Mouse (Mus musculus): ENCODE measurements around the gene Gucd1. TPM values are rescaled to one million over a fixed set of nuclear protein-coding genes. Genes with fewer than 3 reads are reported as not detected.

Gene Gucd1
- polyA plus RNA-seq, 1 experiment, result 48.3 TPM

DNA sequence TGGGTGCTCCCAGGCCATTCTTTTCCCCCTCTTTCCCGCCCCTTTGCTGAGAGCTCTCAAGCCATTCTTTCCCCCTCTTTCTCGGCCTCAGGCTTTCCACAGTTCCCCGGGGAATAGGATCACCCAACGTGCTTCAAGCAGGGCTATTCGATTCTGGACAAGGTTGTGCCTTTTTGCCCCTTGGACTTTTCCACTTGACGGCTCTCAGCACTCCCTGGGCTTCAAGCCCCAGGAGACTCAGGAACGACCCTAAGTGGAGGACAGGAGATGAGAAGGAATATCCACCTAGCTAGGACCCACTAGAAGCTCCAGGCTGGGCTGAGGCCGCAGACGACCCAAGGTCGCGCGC, 1.1 kb downstream of the Gucd1 start:
- Histone ChIP-seq H3K27ac (ENCODE audit: control insufficient read depth, insufficient read depth, low read depth, low read length, poor library complexity) (peak overlapping the region; percentile 98), H3K4me3 (replicated peaks; ENCODE audit: control insufficient read depth, low read depth, low read length) (peak overlapping the region; percentile 80), H3K4me1 (ENCODE audit: control insufficient read depth, insufficient read depth, low read length) (no peaks in the 10 kb centered on the region; the same call in 1 of the 2 replicates)
- TF ChIP-seq CTCF (IDR thresholded peaks at IDR 0.05; ENCODE audit: control insufficient read depth, insufficient read depth, low read length) (no peak), POLR2A (IDR thresholded peaks at IDR 0.05; ENCODE audit: borderline replicate concordance, control insufficient read depth, low read depth, low read length) (no peak)
- 2% methylated on average over 12 of the region's 12 CpGs for WGBS

DNA sequence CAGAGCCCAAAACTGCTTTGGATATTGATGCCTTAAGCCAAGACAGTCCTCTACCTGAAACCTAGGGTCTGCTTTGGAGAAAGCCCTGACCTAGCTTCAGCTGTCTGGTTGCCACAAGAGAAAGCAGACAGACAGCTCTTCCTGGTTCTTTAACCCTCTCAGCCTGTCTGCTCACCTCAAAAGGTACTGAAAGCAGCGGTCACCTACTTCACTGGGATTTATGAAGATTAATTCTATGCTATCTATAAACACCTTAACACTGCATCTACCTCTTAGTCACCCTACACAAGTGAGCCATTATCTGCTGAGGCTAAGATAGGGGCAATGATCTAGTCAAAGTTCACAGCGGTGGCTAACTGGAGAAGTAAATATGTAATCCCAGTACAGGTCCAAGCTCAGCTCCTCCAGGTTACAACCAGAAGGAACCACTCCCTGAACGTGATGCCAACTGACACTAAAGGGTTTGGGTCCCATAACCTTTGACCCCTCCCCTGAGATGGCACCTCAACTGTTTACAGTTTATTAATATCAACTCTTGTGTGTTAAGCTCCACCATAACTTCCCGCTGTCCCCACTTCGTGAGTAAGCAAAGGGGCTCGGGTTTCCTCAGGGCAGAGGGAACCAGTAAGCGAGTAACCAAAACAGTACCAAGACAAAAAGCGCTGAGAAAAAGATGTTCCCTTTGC, 1.6 kb downstream of the Gucd1 start:
- Histone ChIP-seq H3K4me3 (replicated peaks; ENCODE audit: control insufficient read depth, low read depth, low read length) (peak overlapping the region; percentile 80), H3K4me1 (ENCODE audit: control insufficient read depth, insufficient read depth, low read length) (no peaks in the 10 kb centered on the region; the same call in 1 of the 2 replicates), H3K27ac (ENCODE audit: control insufficient read depth, insufficient read depth, low read depth, low read length, poor library complexity) (peak overlapping the region; percentile 98)
- WGBS, result 23% methylated on average over 8 of the region's 8 CpGs
- TF ChIP-seq CTCF (IDR thresholded peaks at IDR 0.05; ENCODE audit: control insufficient read depth, insufficient read depth, low read length), result no peak
- TF ChIP-seq POLR2A (IDR thresholded peaks at IDR 0.05; ENCODE audit: borderline replicate concordance, control insufficient read depth, low read depth, low read length), result no peak

DNA sequence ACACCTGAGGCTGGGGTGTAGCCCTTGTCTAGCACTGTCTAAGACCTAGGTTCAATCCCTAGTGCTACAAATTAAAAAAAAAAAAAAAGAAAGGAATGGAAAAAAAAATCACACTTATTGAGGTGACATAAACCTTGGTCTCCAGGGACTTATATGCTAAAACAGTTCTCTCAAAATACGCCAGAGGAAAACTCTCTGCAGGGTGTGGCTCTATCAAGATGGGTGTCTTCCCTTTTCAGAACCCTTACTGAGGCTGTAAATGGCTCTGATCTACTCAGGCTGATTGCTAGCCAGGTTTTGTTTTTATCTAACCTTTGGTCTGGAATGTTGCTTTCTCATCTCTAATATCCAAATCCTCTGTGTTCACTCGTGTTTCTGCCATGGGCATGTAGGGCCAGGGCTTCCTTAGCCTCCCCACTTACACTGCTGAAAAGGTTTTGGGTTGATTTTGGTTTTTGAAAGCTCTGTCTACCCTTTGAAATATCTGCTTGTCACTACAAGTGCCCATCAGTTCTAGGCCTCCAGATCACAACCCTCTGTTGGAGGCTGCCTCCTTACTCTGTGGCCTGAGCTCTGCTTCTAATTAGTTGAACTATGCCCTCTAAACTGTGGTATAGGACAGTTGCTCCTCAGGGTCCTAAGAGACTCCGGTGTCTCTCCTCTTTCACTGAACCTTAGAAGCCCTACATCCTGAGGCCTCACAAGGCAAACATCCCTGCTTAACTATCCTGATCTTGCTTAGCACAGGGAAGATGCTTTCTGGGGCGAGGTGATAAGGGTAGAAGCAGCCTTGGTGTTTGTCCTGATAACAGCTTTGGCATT, 2.3 kb downstream of the Gucd1 start:
- WGBS, result 65% methylated on average over 4 of the region's 4 CpGs

DNA sequence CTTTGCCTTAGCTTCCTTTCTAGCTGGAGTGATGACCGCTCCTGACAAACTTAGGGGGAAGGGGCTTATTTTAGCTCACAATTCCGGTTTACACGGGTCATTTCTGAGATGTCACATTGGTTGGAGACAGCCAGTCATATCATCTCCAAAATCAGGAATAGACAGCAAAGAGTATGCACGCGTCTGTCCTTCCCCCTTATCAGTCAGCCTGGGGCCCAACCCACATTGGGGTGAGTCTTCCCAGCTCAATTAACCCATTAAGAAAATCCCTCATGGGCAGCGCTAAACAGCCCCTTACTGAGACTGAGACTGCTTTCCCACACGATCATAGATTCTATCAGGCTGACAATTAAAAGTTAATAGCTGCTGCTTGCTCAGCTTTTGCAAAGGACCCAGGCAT, 3.4 kb downstream of the Gucd1 start:
- Histone ChIP-seq H3K27ac (ENCODE audit: control insufficient read depth, insufficient read depth, low read depth, low read length, poor library complexity) (peak overlapping the region; percentile 8; the same call in 1 of the 2 replicates), H3K4me1 (ENCODE audit: control insufficient read depth, insufficient read depth, low read length) (no peaks in the 10 kb centered on the region; the same call in 1 of the 2 replicates), H3K4me3 (replicated peaks; ENCODE audit: control insufficient read depth, low read depth, low read length) (peak overlapping the region; percentile 24)
- no peak for TF ChIP-seq CTCF (IDR thresholded peaks at IDR 0.05; ENCODE audit: control insufficient read depth, insufficient read depth, low read length)
- TF ChIP-seq POLR2A (IDR thresholded peaks at IDR 0.05; ENCODE audit: borderline replicate concordance, control insufficient read depth, low read depth, low read length), result no peak
- 50% methylated on average over 7 of the region's 7 CpGs for WGBS

More for the DNA sequence above, 2.3 kb downstream of the Gucd1 start:
- TF ChIP-seq CTCF (IDR thresholded peaks at IDR 0.05; ENCODE audit: control insufficient read depth, insufficient read depth, low read length), result no peak
- TF ChIP-seq POLR2A (IDR thresholded peaks at IDR 0.05; ENCODE audit: borderline replicate concordance, control insufficient read depth, low read depth, low read length), result no peak
- Histone ChIP-seq H3K4me3 (replicated peaks; ENCODE audit: control insufficient read depth, low read depth, low read length) (peak overlapping the region; percentile 80), H3K27ac (ENCODE audit: control insufficient read depth, insufficient read depth, low read depth, low read length, poor library complexity) (peak overlapping the region; percentile 98), H3K4me1 (ENCODE audit: control insufficient read depth, insufficient read depth, low read length) (no peaks in the 10 kb centered on the region; the same call in 1 of the 2 replicates)

DNA sequence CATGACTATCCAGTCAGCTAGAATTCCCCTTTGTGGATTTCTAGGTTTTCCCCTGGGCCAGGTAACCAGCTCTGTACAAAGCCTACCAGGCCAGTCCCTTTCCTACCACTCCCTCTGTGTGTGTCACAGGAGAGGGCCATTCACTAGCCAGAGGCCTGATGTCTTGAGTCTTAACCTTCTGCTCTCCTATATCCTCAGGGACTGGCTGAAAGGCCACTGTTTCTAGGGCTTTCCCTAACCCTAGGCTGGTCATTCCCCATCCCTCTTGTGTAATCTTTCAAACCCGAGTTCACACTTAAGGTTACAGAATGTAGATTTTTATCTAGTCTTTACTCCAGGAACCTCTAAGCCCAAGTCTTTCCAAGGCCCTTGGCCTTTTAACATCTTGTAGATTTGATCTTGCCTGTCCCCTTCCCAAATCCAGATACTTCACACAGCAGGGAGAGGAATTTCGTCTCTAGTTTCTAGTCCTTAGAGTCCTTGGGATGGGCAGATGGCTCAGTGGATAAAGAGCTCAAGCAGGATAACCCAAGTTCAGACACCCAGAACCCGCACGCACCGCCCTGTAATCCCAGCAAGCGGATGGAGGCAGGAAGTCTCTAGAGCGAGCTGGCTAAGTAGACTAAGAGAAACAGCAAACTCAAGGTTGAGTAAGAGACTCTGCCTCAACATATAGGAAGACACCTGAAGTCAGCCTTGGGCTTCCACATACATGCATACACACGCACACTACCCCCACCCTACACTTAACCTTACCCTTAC, 4.3 kb downstream of the Gucd1 start:
- no peak overlapping the region for H3K4me3 ChIP-seq (replicated peaks; ENCODE audit: control insufficient read depth, low read depth, low read length)
- TF ChIP-seq CTCF (IDR thresholded peaks at IDR 0.05; ENCODE audit: control insufficient read depth, insufficient read depth, low read length) (no peak), POLR2A (IDR thresholded peaks at IDR 0.05; ENCODE audit: borderline replicate concordance, control insufficient read depth, low read depth, low read length) (no peak)
- no peak overlapping the region for H3K27ac ChIP-seq (ENCODE audit: control insufficient read depth, insufficient read depth, low read depth, low read length, poor library complexity)
- H3K4me1 ChIP-seq (ENCODE audit: control insufficient read depth, insufficient read depth, low read length), result no peaks in the 10 kb centered on the region; the same call in 1 of the 2 replicates
- 77% methylated on average over 8 of the region's 8 CpGs for WGBS

DNA sequence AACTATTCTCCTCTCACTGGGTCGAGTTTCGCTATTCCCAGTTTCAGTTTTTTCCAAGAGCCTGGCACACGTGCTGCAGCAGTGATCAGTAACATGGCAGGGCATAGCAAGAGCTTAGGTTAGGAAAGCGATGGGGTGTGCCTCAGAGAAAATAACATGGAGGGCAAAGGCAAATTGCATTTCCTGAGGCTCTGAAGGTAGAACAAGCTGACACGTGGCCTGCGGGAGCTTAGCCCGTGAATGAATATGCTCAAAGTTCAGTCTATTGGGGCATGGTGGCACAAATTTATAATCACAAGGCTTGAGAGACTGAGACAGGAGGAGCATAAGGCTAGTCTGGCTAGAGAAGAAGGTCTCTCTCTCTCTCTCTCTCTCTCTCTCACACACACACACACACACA, 5.0 kb downstream of the Gucd1 start:
- no peak overlapping the region for H3K4me3 ChIP-seq (replicated peaks; ENCODE audit: control insufficient read depth, low read depth, low read length)
- no peak overlapping the region for H3K27ac ChIP-seq (ENCODE audit: control insufficient read depth, insufficient read depth, low read depth, low read length, poor library complexity)
- 92% methylated on average over 7 of the region's 7 CpGs for WGBS

DNA sequence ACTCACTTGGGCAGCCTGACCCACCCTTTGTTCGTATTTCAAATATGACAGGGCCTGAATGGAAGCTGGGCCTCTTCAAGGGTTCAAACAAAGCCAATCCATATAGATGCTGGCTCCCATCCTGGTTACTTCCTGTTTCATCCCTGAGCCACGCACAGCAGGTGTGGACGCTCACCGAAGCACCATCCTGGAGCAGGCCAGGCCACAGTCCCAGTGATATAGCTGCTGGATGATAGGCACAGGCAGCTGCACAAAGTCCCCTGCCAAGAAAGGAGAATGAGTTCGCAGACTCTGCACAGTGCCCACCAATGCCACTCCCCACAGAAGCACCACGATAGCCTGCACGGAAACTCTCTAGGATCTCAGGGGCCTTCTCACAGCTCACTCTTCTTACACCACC, 5.9 kb downstream of the Gucd1 start:
- H3K4me1 ChIP-seq (ENCODE audit: control insufficient read depth, insufficient read depth, low read length), result no peaks in the 10 kb centered on the region; the same call in 1 of the 2 replicates
- H3K4me3 ChIP-seq (replicated peaks; ENCODE audit: control insufficient read depth, low read depth, low read length), result no peak overlapping the region
- no peak overlapping the region for H3K27ac ChIP-seq (ENCODE audit: control insufficient read depth, insufficient read depth, low read depth, low read length, poor library complexity)
- WGBS, result 94% methylated on average over 7 of the region's 7 CpGs
- no peak for TF ChIP-seq CTCF (IDR thresholded peaks at IDR 0.05; ENCODE audit: control insufficient read depth, insufficient read depth, low read length)
- TF ChIP-seq POLR2A (IDR thresholded peaks at IDR 0.05; ENCODE audit: borderline replicate concordance, control insufficient read depth, low read depth, low read length), result no peak

More for the DNA sequence above, 5.0 kb downstream of the Gucd1 start:
- no peaks in the 10 kb centered on the region; the same call in 1 of the 2 replicates for H3K4me1 ChIP-seq (ENCODE audit: control insufficient read depth, insufficient read depth, low read length)
- TF ChIP-seq POLR2A (IDR thresholded peaks at IDR 0.05; ENCODE audit: borderline replicate concordance, control insufficient read depth, low read depth, low read length) (no peak), CTCF (IDR thresholded peaks at IDR 0.05; ENCODE audit: control insufficient read depth, insufficient read depth, low read length) (no peak)
